Comparison of ENCODE assay signal across 9 mouse cellular contexts in the genomic region with DNA sequence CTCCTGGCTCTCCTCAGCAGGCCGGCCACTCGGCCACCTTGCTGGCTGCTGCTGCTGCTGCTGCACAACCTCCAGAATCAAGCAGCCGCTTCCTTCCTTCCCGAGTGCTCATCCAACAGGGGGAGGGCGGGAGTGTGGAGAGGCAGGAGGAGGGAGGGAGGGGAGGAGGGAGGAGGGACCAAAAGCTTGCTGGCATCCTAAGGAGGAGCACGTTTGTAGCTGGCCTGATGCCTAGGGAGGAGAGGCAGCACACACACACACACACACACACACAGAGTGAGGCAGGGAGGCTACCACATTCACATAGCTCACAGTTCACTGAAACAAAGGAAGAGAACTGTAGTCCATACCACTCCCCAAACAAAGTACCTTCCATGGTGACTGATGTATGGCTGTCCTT.
DNase-seq lines count a peak whose midpoint lies in the region; ATAC-seq and TF ChIP-seq lines count a peak whose summit lies in the region.
"Had no signal": no experiment of that assay in that cellular context is flagged by ENCODE, and none has a peak within 500 bp of the region (broad histone marks: within the 10 kb centered on the region; RNA-seq: fewer than 3 reads in every experiment).

No protein-coding gene starts in this region.

- 0 out of 2 replicates have a peak, but pooled peaks have one; percentile 3 for TF ChIP-seq CTCF in kidney, postnatal 0 days (IDR thresholded peaks at IDR 0.05; ENCODE audit: low read depth)

- H3K27ac ChIP-seq in kidney, postnatal 0 days = no peak overlapping the region
- H3K27ac ChIP-seq: liver, embryonic 15.5 days had no signal

- no peak overlapping the region for H3K9ac ChIP-seq in kidney, postnatal 0 days (ENCODE audit: low read depth, low read length)
- H3K9ac ChIP-seq: liver, embryonic 15.5 days had no signal

- DNase-seq in adrenal gland, adult 2 months = peak; percentile 62
- no peak for DNase-seq in adrenal gland, postnatal 4 days (ENCODE audit: low spot score in 2 of 2)
- DNase-seq in urinary bladder, postnatal 4 days (ENCODE audit: low spot score in 2 of 2) = peak; percentile 54 to 65
- DNase-seq in urinary bladder, postnatal 36 days (ENCODE audit: low spot score in 2 of 2) = no peak
- DNase-seq in kidney, postnatal 0 days (ENCODE audit: low spot score) = peak; percentile 66
- peak; percentile 62 for DNase-seq in lung, postnatal 14 days
- DNase-seq in right cerebral cortex, postnatal 4 days = peak; percentile 77
- no peak for DNase-seq in T-cell, adult 2 months (ENCODE audit: low spot score)

- H3K27me3 ChIP-seq in kidney, postnatal 0 days (ENCODE audit: insufficient read depth, low read length) = no peaks in the 10 kb centered on the region
- H3K27me3 ChIP-seq: liver, embryonic 15.5 days had no signal

- no peaks in the 10 kb centered on the region for H3K9me3 ChIP-seq in kidney, postnatal 0 days (replicated peaks; ENCODE audit: low read length)
- H3K9me3 ChIP-seq: liver, embryonic 15.5 days had no signal

- no peak for ATAC-seq in kidney, postnatal 0 days (replicated peaks; ENCODE audit: low FRiP score, low read depth)

- H3K36me3 ChIP-seq in kidney, postnatal 0 days (ENCODE audit: insufficient read depth, low read length) = peaks cover 10% of the 10 kb centered on the region
- H3K36me3 ChIP-seq: liver, embryonic 15.5 days had no signal

- H3K4me1 ChIP-seq in kidney, postnatal 0 days (replicated peaks; ENCODE audit: insufficient read depth, low read length) = peaks cover 7% of the 10 kb centered on the region; the same call in 1 of the 2 replicates
- H3K4me1 ChIP-seq: liver, embryonic 15.5 days had no signal

- H3K4me3 ChIP-seq in kidney, postnatal 0 days (replicated peaks; ENCODE audit: low read depth, low read length) = no peak overlapping the region
- H3K4me3 ChIP-seq: liver, embryonic 15.5 days had no signal

- no peak overlapping the region for H3K4me2 ChIP-seq in kidney, postnatal 0 days (ENCODE audit: low read length)
- H3K4me2 ChIP-seq: liver, embryonic 15.5 days had no signal

- 17% methylated on average over 6 of the region's 6 CpGs for WGBS in kidney, postnatal 0 days

Comparison
In these comparisons a context has a peak if more than half of its experiments do, and no peak if none do; other contexts are left out.
1. DNase-seq: peak in adrenal gland, adult 2 months (single experiment), urinary bladder, postnatal 4 days (2 of 2), kidney, postnatal 0 days (single experiment), lung, postnatal 14 days (single experiment) and right cerebral cortex, postnatal 4 days (single experiment); none in adrenal gland, postnatal 4 days (0 of 2), urinary bladder, postnatal 36 days (0 of 2) and T-cell, adult 2 months (single experiment).